Mouse (Mus musculus) kidney, postnatal 10 days (tissue): ENCODE measurements around the gene Stk11ip.

Experiments
- DNase-seq: peaks from one replicate; pipeline ENCODE4 v3.0.0; 2021; ENCODE audit warnings: mixed read lengths

Gene Stk11ip

GRCm38 (mm10) chr1:75544351-75544750 is 23.0 kb downstream of the Stk11ip start:
- no peak for DNase-seq

GRCm38 (mm10) chr1:75545965-75546956 is 24.9 kb downstream of the Stk11ip start, which contains the start of gene Slc4a3:
TSS of gene Slc4a3 (plus strand) at chr1:75546266.
- peak; percentile 78 for DNase-seq

- DNase-seq, result no peak
Measured at GRCm38 (mm10) chr1:75547351-75547750, 26.0 kb downstream of the Stk11ip start.

DNA sequence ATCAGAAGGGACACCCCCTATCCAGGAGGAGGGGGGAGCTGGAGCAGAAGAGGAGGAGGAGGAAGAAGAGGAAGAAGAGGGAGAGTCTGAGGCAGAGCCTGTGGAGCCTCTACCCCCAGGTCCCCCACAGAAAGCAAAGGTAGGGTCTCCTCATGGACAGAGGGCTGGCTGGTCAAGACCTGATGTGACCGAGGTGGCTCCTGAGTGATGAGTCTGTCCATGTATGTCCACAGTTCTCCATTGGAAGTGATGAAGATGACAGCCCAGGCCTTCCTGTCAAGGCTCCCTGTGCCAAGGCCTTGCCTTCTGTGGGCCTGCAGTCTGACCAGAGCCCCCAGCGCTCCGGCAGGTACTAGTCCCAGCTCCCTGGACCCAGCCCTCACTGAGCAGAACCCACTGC is 26.8 kb downstream of the Stk11ip start:
- DNase-seq, result no peak

GRCm38 (mm10) chr1:75548871-75549270 is 27.5 kb downstream of the Stk11ip start:
- DNase-seq, result no peak

GRCm38 (mm10) chr1:75549289-75550279 is 28.3 kb downstream of the Stk11ip start:
- DNase-seq, result no peak

DNA sequence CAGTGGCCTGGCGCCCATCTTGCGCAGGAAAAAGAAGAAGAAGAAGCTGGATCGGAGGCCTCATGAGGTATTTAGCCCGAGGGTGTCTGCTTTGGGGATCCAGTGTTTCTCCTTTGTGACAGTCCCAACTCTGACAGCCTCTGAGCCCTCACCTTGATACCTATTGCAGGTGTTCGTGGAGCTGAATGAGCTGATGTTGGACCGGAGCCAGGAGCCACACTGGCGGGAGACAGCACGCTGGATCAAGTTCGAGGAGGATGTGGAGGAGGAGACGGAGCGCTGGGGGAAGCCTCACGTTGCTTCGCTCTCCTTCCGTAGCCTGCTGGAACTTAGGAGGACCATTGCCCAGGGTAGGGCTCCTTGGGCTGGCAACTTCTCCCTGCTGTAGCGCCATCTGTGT is 29.3 kb downstream of the Stk11ip start:
- DNase-seq, result no peak

- DNase-seq, result no peak
Measured at GRCm38 (mm10) chr1:75555680-75556079, 34.4 kb downstream of the Stk11ip start.

DNA sequence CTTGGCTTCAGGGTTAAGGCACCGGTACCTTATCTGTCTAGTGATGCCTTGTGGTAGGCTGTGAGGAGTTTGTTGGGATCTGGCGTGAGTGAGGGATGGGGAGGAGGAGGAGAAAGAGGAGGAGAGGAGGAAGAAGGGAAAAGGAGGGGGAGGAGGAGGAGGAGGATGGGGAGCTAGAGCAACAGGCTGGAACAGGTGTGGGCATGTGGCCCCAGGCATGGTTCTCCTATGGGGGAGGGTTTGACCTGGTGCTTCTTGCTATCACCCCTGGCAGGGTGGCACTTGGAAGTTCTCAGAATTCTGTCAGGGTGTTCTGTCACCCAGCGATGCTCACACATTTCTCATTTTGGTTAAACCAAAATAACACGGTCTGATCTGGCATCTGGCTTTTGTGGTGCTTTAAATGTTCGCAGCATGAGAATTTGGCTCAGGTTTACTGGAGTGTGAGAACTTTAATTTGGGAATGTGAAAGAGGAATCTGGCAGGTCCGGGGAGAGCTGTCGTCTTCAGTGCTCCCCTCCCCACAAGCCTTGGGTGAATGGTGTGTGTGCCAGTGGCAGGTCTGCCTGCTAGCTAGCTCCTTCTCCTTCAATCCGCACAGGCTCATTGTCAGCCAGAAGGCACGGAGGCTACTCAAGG is 34.9 kb downstream of the Stk11ip start:
- no peak for DNase-seq

GRCm38 (mm10) chr1:75557041-75557440 is 35.7 kb downstream of the Stk11ip start:
- no peak for DNase-seq

- no peak for DNase-seq
Measured at GRCm38 (mm10) chr1:75558388-75559178, 37.3 kb downstream of the Stk11ip start.

DNA sequence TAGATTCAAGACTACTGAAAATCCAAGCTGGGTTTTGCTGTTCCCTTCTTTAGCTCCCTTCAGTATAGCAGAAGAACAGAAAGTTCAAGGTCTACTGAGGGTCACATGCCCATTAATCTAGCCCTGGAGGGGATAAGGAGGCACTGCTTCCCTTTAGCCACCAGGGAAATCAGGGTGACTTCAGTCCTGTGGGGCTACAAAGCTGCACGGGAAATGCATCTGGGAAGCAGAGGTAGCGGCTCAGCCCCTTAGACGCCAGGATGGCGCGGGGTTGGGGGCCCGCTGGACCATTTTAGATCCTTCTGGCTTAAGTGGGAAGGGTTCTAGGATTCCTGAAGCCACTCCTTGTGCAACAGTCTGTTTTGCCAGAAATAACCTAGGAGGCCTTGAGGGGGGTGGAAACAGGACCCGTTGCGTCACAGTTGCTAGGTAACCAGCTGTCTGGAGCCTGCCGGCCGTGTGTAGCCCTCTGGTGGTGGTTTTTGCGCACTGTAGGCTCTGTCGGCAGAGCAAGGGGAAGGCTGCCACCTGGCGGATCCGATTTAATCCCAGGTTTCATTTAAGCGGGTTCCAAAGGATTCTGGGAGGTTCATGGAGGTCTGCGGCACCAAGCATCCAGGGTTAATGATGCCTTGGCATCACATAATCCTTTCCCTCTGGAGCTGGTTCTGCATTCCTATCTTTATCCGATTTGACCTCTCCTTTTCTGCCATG is 38.0 kb downstream of the Stk11ip start:
- DNase-seq, result peak; percentile 96

- DNase-seq, result no peak
Measured at GRCm38 (mm10) chr1:75560206-75560913, 39.0 kb downstream of the Stk11ip start.

- DNase-seq, result no peak
Measured at GRCm38 (mm10) chr1:75561221-75561897, 40.0 kb downstream of the Stk11ip start.

- DNase-seq, result no peak
Measured at GRCm38 (mm10) chr1:75561898-75562238, 40.5 kb downstream of the Stk11ip start.

- DNase-seq, result no peak
Measured at GRCm38 (mm10) chr1:75564102-75564501, 42.8 kb downstream of the Stk11ip start.

DNA sequence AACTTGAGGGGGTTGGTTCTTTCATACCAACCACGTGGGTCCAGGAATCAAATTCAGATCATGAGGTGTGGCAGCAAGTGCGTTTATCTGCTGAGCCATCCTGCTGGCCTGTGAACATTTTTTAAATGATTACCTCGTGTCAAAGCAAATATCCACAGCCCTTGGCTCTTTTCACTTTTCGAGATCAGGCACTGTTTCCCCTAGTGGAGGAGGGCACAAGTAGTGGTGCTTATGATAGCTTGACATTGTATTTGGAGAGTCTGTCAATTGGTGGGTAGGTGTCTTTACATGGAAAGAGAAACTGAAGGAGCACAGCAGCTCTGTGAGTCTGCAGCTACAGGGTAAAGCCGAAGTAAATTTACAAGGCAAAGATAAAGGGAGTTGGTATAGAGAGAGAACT is 43.6 kb downstream of the Stk11ip start:
- DNase-seq, result no peak

- DNase-seq, result no peak
Measured at GRCm38 (mm10) chr1:75565616-75566015, 44.3 kb downstream of the Stk11ip start.

- DNase-seq, result no peak
Measured at GRCm38 (mm10) chr1:75570403-75570802, 49.1 kb downstream of the Stk11ip start.

- no peak for DNase-seq
Measured at GRCm38 (mm10) chr1:75572776-75573175, 51.4 kb downstream of the Stk11ip start.
